Mouse (Mus musculus) cerebellum, adult 11-12 months (tissue): ENCODE measurements around the gene Ifna11.
A peak's percentile ranks its signal among the peaks of the same experiment; 100 is the strongest.
"Not testable (repeated sequence)": the region's sequence is repeated elsewhere in the genome, so short reads cannot be mapped to it uniquely, and the experiment has no call there.

Experiments used
- DNase-seq: peaks from one replicate; pipeline ENCODE4 v3.0.0; 2022

Gene Ifna11

DNA sequence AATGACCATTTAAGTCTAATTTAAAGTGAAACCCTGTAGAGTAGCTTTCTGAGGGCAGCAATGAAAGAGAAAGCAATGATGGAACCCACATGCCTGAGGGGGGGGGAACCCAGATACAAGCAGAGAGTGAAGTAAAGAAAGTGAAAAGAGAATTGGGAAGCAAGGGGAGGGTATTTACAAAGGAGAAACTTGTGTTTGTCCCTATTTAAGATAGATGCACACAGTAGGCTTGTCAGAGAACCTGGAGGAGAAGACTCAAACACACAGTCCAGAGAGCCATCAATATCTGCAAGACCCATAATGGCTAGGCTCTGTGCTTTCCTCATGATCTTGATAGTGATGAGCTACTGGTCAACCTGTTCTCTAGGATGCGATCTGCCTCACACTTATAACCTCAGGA is at the start of gene Ifna11:
Gene Ifna11, plus strand, starts transcription at position 301 of the 400 bp plus-strand sequence.
- no peak for DNase-seq

DNA sequence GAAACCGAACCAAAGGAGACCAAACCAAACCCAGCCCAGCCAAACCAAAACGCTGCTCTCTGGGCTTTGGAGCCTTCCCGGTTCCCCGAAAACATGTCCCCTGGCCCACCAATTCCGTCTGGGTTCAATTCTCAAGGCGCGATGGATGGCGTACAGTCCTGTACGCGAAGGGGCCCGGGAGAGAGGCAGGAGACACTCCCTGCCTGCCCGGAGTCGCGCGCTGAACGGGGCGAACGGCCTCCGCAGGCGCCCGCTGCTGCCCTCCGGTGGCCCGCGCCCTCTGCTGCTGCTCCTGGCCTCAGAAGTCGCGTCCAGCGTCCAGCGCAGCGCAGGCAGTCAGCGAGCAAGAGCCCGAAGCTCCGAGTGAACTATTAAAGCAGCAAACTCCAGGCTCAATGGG is 46.2 kb upstream of the Ifna11 start, which contains the start of gene Gm13290:
Gene Gm13290, plus strand, starts transcription at position 301 of the 400 bp plus-strand sequence.
- DNase-seq = not testable (repeated sequence)

DNA sequence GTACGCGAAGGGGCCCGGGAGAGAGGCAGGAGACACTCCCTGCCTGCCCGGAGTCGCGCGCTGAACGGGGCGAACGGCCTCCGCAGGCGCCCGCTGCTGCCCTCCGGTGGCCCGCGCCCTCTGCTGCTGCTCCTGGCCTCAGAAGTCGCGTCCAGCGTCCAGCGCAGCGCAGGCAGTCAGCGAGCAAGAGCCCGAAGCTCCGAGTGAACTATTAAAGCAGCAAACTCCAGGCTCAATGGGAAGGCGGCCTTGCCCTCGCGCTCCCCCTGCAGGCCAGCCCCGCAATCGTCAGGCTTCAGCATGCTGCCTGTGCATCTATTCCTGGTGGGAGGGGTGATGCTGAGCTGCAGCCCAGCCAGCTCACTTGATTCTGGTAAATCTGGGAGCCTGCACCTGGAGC is 43.1 kb upstream of the Ifna11 start, which contains the start of gene Gm13289:
Gene Gm13289, plus strand, starts transcription at position 301 of the 400 bp plus-strand sequence.
- not testable (repeated sequence) for DNase-seq

DNA sequence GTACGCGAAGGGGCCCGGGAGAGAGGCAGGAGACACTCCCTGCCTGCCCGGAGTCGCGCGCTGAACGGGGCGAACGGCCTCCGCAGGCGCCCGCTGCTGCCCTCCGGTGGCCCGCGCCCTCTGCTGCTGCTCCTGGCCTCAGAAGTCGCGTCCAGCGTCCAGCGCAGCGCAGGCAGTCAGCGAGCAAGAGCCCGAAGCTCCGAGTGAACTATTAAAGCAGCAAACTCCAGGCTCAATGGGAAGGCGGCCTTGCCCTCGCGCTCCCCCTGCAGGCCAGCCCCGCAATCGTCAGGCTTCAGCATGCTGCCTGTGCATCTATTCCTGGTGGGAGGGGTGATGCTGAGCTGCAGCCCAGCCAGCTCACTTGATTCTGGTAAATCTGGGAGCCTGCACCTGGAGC is 40.2 kb upstream of the Ifna11 start, which contains the start of gene Gm13272:
Gene Gm13272, plus strand, starts transcription at position 301 of the 400 bp plus-strand sequence.
- not testable (repeated sequence) for DNase-seq

DNA sequence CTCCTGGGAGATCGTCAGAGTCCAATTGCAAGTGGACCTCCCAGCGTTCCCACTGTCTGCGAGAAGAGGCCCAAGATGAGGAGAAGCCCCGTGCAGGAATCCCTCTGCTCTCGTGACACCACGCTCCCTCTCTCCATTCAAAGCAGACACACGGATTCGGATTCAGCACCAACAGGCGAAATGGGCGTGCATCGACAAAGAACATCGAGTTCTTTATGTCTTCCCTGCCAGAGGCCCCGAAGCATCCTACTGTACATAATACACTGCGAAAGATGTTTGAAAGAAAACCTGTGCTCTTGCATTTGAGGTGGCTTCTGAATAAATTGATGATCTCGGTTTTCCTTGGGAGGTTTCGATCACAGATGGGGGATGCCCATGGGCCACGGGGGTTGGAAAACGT is 39.4 kb upstream of the Ifna11 start:
- peak; percentile 47 for DNase-seq

DNA sequence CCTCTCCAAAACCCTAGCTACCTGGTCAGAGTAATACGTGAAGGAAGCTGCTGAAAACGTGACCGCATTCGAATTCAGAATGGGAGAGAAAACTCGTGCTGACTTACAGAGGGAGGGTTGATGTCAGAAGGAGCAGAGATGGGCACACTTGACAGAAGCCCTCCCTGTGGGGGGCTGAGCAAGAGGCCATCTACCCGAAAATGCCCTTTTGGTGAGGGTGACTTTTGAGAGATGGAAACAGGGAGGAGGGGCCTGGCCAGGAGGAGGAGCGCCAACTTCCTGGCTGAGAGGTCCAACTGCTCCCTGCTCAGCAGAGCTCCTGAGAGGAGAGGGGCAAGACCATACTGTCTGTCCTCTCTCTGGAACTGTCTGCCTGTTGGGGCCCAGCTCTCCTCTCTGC is 37.9 kb upstream of the Ifna11 start, which contains the start of gene Ifnz:
Gene Ifnz, plus strand, starts transcription at position 301 of the 400 bp plus-strand sequence.
- DNase-seq = not testable (repeated sequence)

DNA sequence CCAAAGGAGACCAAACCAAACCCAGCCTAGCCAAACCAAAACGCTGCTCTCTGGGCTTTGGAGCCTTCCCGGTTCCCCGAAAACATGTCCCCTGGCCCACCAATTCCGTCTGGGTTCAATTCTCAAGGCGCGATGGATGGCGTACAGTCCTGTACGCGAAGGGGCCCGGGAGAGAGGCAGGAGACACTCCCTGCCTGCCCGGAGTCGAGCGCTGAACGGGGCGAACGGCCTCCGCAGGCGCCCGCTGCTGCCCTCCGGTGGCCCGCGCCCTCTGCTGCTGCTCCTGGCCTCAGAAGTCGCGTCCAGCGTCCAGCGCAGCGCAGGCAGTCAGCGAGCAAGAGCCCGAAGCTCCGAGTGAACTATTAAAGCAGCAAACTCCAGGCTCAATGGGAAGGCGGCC is 37.4 kb upstream of the Ifna11 start:
- not testable (repeated sequence) for DNase-seq

DNA sequence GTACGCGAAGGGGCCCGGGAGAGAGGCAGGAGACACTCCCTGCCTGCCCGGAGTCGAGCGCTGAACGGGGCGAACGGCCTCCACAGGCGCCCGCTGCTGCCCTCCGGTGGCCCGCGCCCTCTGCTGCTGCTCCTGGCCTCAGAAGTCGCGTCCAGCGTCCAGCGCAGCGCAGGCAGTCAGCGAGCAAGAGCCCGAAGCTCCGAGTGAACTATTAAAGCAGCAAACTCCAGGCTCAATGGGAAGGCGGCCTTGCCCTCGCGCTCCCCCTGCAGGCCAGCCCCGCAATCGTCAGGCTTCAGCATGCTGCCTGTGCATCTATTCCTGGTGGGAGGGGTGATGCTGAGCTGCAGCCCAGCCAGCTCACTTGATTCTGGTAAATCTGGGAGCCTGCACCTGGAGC is 34.4 kb upstream of the Ifna11 start, which contains the start of gene Gm13276:
Gene Gm13276, plus strand, starts transcription at position 301 of the 400 bp plus-strand sequence.
- DNase-seq = not testable (repeated sequence)

DNA sequence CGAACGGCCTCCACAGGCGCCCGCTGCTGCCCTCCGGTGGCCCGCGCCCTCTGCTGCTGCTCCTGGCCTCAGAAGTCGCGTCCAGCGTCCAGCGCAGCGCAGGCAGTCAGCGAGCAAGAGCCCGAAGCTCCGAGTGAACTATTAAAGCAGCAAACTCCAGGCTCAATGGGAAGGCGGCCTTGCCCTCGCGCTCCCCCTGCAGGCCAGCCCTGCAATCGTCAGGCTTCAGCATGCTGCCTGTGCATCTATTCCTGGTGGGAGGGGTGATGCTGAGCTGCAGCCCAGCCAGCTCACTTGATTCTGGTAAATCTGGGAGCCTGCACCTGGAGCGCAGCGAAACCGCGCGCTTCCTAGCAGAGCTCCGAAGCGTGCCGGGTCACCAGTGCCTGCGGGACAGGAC is 31.4 kb upstream of the Ifna11 start, which contains the start of gene Gm13277:
Gene Gm13277, plus strand, starts transcription at position 231 of the 400 bp plus-strand sequence.
- peak; percentile 74 for DNase-seq

DNA sequence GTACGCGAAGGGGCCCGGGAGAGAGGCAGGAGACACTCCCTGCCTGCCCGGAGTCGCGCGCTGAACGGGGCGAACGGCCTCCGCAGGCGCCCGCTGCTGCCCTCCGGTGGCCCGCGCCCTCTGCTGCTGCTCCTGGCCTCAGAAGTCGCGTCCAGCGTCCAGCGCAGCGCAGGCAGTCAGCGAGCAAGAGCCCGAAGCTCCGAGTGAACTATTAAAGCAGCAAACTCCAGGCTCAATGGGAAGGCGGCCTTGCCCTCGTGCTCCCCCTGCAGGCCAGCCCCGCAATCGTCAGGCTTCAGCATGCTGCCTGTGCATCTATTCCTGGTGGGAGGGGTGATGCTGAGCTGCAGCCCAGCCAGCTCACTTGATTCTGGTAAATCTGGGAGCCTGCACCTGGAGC is 28.5 kb upstream of the Ifna11 start, which contains the start of gene Gm13278:
Gene Gm13278, plus strand, starts transcription at position 301 of the 400 bp plus-strand sequence.
- not testable (repeated sequence) for DNase-seq

DNA sequence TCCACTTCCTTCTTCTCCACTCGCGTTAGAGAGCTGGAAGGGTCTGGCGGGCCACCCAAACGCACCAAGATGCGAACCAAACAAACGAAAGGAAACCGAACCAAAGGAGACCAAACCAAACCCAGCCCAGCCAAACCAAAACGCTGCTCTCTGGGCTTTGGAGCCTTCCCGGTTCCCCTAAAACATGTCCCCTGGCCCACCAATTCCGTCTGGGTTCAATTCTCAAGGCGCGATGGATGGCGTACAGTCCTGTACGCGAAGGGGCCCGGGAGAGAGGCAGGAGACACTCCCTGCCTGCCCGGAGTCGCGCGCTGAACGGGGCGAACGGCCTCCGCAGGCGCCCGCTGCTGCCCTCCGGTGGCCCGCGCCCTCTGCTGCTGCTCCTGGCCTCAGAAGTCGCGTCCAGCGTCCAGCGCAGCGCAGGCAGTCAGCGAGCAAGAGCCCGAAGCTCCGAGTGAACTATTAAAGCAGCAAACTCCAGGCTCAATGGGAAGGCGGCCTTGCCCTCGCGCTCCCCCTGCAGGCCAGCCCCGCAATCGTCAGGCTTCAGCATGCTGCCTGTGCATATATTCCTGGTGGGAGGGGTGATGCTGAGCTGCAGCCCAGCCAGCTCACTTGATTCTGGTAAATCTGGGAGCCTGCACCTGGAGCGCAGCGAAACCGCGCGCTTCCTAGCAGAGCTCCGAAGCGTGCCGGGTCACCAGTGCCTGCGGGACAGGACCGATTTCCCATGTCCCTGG is 25.7 kb upstream of the Ifna11 start, which contains the start of gene Gm13275:
Gene Gm13275, plus strand, starts transcription at position 552 of the 740 bp plus-strand sequence.
- DNase-seq = peak; percentile 76

DNA sequence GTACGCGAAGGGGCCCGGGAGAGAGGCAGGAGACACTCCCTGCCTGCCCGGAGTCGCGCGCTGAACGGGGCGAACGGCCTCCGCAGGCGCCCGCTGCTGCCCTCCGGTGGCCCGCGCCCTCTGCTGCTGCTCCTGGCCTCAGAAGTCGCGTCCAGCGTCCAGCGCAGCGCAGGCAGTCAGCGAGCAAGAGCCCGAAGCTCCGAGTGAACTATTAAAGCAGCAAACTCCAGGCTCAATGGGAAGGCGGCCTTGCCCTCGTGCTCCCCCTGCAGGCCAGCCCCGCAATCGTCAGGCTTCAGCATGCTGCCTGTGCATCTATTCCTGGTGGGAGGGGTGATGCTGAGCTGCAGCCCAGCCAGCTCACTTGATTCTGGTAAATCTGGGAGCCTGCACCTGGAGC is 22.7 kb upstream of the Ifna11 start, which contains the start of gene Gm13279:
Gene Gm13279, plus strand, starts transcription at position 301 of the 400 bp plus-strand sequence.
- not testable (repeated sequence) for DNase-seq

DNA sequence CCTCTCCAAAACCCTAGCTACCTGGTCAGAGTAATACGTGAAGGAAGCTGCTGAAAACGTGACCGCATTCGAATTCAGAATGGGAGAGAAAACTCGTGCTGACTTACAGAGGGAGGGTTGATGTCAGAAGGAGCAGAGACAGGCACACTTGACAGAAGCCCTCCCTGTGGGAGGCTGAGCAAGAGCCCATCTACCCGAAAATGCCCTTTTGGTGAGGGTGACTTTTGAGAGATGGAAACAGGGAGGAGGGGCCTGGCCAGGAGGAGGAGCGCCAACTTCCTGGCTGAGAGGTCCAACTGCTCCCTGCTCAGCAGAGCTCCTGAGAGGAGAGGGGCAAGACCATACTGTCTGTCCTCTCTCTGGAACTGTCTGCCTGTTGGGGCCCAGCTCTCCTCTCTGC is 20.4 kb upstream of the Ifna11 start, which contains the start of gene Gm13285:
Gene Gm13285, plus strand, starts transcription at position 301 of the 400 bp plus-strand sequence.
- DNase-seq = not testable (repeated sequence)

DNA sequence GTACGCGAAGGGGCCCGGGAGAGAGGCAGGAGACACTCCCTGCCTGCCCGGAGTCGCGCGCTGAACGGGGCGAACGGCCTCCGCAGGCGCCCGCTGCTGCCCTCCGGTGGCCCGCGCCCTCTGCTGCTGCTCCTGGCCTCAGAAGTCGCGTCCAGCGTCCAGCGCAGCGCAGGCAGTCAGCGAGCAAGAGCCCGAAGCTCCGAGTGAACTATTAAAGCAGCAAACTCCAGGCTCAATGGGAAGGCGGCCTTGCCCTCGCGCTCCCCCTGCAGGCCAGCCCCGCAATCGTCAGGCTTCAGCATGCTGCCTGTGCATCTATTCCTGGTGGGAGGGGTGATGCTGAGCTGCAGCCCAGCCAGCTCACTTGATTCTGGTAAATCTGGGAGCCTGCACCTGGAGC is 16.8 kb upstream of the Ifna11 start, which contains the start of gene Gm13287:
Gene Gm13287, plus strand, starts transcription at position 301 of the 400 bp plus-strand sequence.
- not testable (repeated sequence) for DNase-seq

DNA sequence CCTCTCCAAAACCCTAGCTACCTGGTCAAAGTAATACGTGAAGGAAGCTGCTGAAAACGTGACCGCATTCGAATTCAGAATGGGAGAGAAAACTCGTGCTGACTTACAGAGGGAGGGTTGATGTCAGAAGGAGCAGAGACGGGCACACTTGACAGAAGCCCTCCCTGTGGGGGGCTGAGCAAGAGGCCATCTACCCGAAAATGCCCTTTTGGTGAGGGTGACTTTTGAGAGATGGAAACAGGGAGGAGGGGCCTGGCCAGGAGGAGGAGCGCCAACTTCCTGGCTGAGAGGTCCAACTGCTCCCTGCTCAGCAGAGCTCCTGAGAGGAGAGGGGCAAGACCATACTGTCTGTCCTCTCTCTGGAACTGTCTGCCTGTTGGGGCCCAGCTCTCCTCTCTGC is 14.5 kb upstream of the Ifna11 start, which contains the start of gene Gm13288:
Gene Gm13288, plus strand, starts transcription at position 301 of the 400 bp plus-strand sequence.
- DNase-seq = not testable (repeated sequence)

DNA sequence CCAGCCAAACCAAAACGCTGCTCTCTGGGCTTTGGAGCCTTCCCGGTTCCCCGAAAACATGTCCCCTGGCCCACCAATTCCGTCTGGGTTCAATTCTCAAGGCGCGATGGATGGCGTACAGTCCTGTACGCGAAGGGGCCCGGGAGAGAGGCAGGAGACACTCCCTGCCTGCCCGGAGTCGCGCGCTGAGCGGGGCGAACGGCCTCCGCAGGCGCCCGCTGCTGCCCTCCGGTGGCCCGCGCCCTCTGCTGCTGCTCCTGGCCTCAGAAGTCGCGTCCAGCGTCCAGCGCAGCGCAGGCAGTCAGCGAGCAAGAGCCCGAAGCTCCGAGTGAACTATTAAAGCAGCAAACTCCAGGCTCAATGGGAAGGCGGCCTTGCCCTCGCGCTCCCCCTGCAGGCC is 14.0 kb upstream of the Ifna11 start:
- peak; percentile 39 for DNase-seq

DNA sequence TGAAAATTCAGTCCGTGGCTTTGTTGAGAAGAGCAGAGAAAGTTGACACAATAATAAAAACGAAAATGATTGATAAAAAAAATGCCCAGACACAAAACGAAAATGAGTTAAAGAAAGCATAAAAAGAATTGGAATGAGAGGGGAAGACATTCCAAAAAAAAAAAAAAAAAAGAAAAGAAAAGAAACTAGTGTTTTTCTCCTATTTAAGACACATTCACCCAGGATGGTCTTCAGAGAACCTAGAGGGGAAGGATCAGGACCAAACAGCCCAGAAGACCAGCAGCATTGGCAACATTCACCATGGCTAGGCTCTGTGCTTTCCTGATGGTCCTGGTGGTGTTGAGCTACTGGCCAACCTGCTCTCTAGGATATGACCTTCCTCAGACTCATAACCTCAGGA is 3.8 kb upstream of the Ifna11 start, which contains the start of gene Ifna7:
Gene Ifna7, plus strand, starts transcription at position 301 of the 400 bp plus-strand sequence.
- no peak for DNase-seq

DNA sequence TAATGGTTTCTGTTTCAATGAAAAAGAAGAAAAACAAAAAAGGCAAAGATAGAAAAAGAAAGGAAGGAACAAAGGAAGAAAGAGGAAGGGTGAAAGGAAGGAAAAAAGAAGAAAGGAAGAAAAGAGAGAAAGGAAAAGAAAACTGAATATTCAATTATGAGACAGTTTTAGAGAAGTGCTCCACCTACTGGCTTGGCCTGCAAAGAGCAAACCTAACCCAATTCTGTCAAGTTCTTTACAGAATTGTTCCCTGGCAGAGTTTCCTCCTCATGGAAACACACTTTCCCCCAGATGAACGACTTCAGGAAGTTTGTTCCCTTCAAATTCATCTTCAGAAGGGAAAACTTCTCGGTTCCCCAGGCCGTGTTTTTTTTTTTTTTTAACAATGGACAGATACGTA is 3.2 kb downstream of the Ifna11 start:
- DNase-seq = no peak

DNA sequence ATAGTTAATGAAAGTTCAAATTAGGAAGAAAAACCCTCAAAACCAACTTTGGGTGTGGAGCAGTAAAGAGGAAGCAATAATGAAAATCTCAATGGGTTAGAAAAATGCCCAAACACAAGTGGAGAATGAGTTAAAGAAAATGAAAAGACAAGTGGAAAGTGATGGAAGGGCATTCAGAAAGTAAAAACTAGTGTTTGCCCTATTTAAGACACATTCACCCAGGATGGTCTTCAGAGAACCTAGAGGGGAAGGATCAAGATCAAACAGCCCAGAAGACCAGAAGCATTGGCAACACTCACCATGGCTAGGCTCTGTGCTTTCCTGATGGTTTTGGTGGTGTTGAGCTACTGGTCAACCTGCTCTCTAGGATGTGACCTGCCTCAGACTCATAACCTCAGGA is 7.4 kb downstream of the Ifna11 start, which contains the start of gene Ifna6:
Gene Ifna6, plus strand, starts transcription at position 301 of the 400 bp plus-strand sequence.
- DNase-seq = not testable (repeated sequence)

DNA sequence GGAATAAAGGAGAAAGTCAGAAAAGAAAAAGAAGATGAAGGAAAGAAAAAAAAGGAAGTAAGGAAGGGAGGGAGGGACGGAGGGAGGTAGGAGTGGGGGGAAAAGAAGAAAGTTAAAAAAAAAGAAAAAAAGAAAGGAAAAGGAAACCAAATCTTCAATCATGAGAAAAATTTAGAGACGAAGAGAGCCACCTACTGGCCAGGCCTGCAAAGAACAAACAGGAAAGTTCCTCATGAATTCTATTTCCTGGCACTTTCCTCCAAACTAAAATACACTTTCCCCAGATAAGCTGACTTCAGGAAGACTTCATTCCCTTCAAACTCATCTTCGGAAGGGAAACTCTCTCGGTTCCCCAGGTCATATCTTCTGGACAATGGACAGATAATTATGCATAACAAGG is 10.8 kb downstream of the Ifna11 start:
- no peak for DNase-seq

DNA sequence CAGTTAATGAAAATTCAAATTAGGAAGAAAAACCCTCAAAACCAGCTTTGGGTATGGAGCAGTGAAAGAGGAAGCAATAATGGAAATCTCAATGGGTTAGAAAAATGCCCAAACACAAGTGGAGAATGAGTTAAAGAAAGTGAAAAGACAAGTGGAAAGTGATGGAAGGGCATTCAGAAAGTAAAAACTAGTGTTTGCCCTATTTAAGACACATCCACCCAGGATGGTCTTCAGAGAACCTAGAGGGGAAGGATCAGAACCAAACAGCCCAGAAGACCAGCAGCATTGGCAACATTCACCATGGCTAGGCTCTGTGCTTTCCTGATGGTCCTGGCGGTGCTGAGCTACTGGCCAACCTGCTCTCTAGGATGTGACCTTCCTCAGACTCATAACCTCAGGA is 15.5 kb downstream of the Ifna11 start, which contains the start of gene Ifna5:
Gene Ifna5, plus strand, starts transcription at position 301 of the 400 bp plus-strand sequence.
- DNase-seq = not testable (repeated sequence)

DNA sequence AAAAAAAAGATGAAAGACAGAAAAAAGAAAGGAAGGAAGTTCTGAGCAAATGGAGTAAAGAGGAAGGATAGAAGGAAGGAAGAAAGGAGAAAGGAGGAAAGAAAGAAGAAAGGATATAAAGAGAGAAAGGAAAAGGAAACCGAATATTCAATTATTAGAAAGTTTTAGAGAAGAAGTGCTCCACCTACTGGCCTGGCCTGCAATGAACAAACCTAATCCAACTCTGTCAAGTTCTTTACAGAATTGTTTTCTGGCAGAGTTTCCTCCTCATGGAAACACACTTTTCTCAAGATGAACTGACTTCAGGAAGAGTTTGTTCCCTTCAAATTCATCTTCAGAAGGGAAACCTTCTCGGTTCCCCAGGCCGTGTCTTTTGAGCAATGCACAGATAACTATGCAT is 19.1 kb downstream of the Ifna11 start:
- DNase-seq = no peak

DNA sequence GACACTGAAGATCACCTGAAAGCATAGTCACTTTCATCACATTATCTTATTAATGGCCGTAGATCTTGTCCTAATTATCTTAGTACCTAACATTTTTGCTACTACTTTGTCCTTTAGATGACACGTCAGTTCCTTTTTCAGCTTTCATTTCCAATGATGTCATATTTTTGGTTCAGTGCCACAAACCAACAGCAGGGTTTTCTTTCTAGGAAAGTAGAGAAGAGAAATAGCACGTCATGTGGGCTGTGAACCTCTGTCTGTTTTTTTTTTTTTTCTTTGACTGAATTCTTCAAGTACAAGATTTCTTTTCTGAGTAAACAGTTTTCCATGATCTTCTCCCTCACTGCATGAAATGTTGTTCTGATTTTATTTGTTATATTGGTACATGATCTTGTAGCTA is 20.3 kb downstream of the Ifna11 start:
- no peak for DNase-seq
